Mouse (Mus musculus): ENCODE results near the gene Gm6588.
"Not testable (repeated sequence)": the region's sequence is repeated elsewhere in the genome, so short reads cannot be mapped to it uniquely, and the experiment has no call there.

The Gm6588 gene

DNA sequence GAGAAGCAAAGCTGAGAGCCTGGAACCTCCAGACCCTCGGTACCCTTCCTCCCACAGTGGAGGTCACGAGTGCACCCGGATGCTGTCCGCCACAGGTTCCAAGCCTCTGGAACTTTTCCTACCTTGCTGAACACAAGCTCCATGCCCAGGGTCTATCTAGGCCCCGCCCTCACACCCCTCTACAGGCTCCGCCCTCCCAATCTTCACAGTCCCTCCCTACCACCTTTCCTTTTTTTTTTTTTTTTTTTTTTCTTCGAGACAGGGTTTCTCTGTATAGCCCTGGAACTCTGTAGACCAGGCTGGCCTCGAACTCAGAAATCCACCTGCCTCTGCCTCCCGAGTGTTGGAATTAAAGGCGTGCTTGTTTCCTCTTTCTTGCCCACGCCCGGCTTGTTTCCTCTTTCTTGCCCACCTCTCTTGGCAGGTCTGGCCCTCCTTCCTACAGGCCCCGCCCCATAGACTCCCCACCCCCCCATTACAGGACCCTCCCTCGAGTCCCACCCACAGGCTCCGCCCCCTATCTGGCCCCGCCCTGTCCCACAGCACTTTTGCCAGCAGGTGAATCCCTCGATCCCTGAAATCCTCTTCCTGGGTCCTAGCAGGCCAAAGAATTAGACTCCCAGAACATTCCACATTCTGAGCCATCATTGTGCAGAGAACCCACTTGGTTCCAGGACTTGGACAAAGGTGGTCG is at the start of gene Gm6588:
TSS of gene Gm6588 (plus strand) at position 680 of the 694 bp plus-strand sequence.
- DNase-seq (ENCODE audit: low spot score), result no peak

DNA sequence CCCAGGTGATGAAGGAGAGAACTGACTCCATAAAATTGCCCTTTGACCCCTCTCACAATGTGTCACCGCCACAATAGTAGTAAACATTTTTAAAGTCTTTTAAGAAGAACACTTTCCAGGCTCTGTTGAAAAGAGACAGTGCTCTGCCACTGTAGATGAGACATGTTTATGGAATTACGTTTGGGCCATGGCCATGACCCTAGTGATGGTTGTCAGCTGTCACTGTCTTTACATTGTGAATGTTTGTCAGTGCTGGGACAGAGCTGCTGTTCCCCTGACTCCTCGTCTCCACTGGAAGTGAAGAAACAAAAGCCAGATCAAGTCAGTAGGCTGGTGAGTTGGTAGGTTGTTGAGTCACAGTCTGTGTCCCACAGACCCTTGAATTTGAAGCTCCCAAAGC is 46.8 kb upstream of the Gm6588 start:
- DNase-seq (ENCODE audit: low spot score), result no peak

DNA sequence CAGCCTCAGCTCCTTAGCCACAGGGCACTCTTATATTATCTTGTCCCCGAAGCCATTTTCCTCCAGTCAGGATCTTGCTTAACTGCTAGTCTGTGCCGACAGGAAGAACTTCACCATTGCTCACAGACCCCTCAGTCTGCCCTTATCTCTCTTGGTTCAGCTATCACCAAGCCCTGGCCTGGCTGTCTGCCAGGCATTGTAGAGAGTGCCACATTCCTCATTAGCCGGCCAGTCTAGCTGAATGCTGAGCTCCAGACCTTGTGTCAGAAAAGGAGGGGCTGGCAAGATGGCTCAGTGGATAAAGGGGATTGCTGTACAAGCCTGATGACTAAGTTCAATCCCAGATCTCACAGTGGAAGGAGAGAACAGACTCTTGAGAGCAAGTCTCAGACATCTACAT is 43.2 kb upstream of the Gm6588 start:
- no peak for DNase-seq (ENCODE audit: low spot score)

- DNase-seq (ENCODE audit: low spot score), result no peak
Observed at GRCm38 (mm10) chr5:112409274-112409673, 40.0 kb upstream of the Gm6588 start.

DNA sequence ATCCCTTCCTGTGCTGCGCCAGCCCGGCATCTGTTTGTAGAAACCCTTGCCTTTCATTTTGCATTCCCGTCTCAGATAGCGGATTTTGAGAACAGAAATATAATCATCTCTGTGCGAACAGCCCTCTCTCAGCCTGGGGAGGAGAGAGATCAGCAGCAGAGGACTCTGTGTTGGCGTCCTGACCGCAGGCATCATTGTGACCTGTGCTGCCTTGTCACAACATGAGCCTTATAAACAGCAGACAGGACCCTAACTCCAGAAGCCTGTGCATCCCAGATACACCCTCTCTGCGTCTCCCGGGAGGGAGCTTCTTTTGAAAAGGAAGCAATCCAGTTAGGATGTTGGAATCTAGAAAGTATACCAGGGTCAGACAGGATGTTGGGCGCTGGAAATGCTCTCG is 38.2 kb upstream of the Gm6588 start:
- no peak for DNase-seq (ENCODE audit: low spot score)

DNA sequence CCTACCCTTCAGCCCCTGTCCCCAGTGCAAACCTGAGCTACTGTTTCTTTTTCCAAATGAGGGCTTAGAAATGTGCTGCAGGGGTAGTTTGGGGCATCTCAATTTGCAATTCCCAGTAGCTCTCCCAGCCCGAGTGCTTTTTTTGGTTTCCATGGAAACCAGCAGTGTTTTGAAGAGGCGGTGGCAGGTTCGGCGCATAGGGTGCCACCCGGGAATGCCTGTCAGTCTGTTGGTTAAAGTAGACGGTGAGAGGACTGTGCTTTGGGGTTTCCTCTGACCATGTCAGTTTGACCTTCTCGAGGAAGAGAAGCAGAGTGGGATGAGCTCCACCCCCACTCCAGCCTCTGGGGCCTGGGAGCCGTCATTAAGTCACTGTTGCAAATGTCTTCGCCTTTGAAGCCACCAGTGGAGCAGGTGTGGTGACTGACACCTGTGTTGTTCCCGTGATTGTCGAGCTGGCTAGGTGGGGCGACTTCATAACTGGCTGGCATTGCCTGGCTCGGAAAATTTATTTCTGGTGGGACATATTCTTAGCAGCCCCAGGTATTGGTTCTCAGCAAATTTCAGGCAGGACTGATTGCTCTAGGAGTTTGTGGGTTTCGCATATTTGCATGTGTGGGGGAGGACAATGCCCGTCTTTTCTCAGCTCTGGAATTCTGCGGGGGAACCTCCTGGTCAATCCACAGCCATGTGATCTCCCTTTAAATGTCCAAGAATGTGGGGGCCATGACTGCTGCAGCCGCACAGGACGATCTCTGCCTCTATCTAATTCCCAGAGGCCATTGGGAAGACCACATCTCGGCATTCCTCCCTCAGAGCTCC is 37.5 kb upstream of the Gm6588 start:
- no peak for DNase-seq (ENCODE audit: low spot score)

DNA sequence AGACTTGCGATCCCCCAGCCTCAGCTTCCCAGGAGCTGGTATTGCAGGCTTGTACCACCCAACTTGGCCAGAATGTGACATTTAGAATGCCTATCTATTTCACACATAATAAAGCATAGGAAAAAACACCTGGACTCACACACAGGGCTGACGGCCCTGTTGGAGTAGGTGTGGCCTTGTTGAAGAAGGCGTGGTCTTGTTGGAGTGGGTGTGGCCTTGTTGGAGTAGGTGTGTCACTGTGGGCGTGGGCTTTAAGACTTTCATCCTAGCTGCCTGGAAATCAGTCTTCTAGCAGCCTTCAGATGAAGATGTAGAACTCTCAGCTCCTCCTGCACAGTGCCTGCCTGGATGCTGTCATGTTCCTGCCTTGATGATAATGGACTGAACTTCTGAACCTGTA is 36.4 kb upstream of the Gm6588 start:
- DNase-seq (ENCODE audit: low spot score), result not testable (repeated sequence)

DNA sequence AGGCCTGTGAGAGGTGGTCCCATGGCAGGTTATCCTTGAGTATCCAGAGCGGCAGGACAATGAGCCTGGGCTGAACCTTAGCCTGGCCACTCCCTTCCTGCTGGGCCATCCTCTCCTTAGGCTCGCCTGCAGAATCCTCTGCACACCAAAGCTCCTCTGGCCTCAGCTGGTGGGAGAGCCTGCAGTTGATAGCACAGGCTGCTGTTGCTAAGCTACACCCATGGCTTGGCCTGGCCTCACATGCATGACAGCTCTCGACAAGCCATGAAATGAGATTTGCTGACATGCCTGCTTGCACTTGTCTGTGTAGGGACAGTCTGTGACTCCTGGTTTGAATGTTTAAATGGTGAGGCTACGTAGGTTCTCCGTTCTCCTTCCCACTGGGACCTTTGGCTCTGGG is 32.6 kb upstream of the Gm6588 start:
- DNase-seq (ENCODE audit: low spot score), result no peak

DNA sequence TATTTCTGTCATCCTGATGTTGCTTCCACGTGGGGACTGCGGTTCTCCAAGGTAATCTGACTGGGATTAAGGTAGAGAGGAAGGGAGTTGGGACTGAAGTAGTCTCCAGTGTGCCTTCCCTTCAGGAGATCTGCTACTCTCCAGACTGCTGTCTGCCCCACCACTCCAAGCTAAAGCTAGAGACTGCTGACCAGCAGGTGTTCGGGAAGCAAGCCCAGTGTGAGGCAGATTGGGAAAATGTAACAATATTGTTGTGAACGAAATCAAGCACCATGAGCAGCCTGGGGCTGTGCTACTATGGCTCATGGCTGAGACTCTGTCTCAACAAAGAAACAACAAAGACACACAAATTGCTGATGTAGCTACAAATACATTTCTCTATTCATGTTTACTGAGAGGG is 31.2 kb upstream of the Gm6588 start:
- no peak for DNase-seq (ENCODE audit: low spot score)

DNA sequence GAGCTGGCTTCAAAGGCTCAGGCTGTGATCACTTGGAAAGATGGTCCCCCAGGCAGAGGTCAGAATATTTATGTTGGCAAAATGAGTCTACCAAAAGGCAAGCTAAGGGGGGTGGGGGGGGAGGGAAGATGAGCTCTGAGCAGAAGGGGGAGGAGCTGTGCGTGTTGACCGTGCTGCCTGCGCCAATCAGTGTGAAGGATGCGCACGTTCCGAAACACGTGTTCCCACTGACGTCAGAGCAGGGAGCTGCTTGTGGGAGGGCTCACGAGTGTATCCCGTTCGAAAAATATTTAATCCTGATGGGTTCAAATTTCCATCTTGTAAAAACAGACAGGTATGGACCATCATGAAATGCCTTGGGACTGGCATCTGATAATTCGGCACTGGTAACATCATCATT is 29.7 kb upstream of the Gm6588 start:
- DNase-seq (ENCODE audit: low spot score), result no peak

DNA sequence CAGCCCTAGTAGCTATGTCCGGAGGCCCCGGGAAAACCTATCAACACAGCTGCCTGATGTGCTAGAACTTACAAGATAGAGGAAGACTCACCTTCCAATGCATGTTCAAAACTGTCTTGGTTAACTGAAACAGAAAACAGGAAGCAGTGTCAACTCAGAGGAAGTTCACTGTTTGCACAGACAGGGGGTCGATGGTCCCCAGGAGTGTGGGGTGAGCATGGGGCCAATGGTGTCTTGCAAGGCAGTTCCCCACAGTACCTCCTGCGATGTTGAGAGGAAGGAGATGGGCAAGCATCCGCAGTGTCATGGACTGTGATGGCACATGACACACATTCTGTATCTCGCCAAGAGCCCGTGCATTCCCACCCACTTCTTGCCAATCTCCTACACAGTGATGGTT is 22.6 kb upstream of the Gm6588 start:
- DNase-seq (ENCODE audit: low spot score), result no peak

DNA sequence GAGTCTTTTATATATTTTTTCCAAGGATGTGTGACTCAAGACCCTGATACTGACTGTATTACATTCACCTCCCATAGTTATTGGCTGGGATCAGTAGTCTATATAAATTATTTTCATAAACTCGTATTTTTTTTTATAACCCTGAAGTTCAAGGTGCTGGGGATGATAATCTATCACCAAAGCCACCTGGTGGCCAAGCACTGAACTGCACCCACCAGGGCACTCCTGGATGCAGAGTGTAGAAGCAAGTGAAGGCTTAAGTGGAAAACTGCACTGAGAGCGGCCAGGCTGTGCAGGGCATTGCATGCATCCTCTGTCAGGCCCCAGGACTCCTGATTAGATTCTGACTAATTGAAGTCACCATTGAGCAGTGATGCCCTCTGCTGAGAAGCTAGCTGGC is 21.9 kb upstream of the Gm6588 start:
- peak; percentile 40 for DNase-seq (ENCODE audit: low spot score)

DNA sequence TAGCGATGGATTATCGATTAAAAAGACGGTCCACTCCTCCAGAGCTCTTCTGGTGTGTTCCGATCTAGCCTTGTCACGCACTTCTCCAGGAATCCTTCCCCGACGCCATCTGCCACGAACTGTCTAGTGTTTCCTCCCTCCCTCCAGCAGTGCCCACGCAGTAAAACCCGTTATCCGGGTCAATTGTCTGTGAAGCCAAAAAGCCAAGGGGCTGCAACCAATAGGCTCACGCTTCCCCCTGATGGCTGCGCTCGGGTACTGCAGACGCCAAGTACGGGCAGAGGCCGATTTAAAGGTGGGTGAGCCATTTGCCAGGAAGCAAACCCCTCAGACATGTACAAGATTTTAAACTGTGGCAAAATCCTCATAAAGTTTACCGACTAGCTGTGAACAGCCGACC is 20.3 kb upstream of the Gm6588 start:
- DNase-seq (ENCODE audit: low spot score), result peak; percentile 63

DNA sequence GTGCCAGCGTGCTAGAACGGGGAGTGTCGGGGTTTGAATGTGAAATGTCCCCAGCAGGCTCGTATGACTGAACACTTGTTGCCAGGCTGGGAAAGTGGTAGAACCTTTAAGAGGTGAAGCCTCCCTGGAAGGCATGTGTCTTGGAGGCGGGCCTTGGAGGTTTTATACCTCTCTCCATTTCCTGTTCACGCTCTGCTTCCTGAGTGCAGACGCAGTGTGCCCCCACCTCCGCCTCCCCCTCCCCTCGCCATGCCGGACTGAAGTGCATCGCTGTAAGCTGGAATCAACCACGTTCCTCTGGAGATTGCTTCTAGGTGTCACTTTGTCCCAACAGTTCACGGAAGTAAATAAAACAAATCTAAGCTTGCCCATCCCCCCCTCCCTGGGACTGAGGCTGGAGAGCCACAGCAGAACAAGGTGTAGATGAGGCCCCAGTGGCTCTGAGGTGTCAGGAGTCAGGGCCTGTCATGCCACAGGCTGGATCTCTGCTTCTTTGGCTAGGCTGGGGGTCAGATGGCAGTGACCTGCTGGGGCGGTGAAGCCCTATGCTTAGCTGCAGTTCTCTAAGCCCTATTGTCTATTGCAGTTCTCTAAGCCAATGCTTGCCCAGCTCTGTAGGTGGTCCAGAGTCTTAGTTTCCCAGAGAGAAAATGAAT is 18.0 kb upstream of the Gm6588 start:
- no peak for DNase-seq (ENCODE audit: low spot score)

DNA sequence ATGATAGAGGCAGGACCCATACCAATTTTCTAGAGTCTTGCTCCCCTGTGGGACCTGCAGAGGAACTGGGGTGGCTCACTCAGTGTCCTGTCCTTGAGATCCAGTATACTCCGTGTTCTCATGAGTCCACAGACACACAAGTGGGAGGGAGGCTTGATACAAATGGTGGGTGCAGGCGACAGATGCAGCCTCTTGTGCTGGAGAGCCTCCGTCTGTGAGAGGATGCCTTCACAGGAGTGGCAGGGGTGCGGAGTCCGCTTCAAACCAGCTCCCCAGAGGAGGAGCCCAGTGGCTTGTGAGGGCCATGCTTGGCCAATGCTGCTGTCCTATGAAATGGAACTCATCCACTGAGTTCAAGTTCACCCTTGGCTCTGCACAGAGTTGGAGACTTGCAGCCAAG is 17.2 kb upstream of the Gm6588 start:
- DNase-seq (ENCODE audit: low spot score), result no peak

GRCm38 (mm10) chr5:112433004-112433403 is 16.2 kb upstream of the Gm6588 start:
- DNase-seq (ENCODE audit: low spot score), result peak; percentile 65

GRCm38 (mm10) chr5:112438535-112438934 is 10.7 kb upstream of the Gm6588 start:
- no peak for DNase-seq (ENCODE audit: low spot score)

GRCm38 (mm10) chr5:112453088-112453487 is 3.9 kb downstream of the Gm6588 start:
- no peak for DNase-seq (ENCODE audit: low spot score)

GRCm38 (mm10) chr5:112454966-112455555 is 5.8 kb downstream of the Gm6588 start:
- DNase-seq (ENCODE audit: low spot score), result no peak

GRCm38 (mm10) chr5:112459903-112460302 is 10.7 kb downstream of the Gm6588 start:
- DNase-seq (ENCODE audit: low spot score), result no peak

GRCm38 (mm10) chr5:112466331-112466730 is 17.1 kb downstream of the Gm6588 start:
- DNase-seq (ENCODE audit: low spot score), result no peak

- DNase-seq (ENCODE audit: low spot score), result no peak
Observed at GRCm38 (mm10) chr5:112468986-112469581, 19.9 kb downstream of the Gm6588 start.

All from ovary, postnatal 36 days (tissue).